In genomic region chr17:86903596-86903995, GRCm38 (mm10) we compare ENCODE assay signal across 9 mouse cellular contexts. TPM values are rescaled to one million over a fixed set of nuclear protein-coding genes. Genes with fewer than 3 reads are reported as not detected.
DNase-seq lines count a peak whose midpoint lies in the region; ATAC-seq and TF ChIP-seq lines count a peak whose summit lies in the region.
"Had no signal": no experiment of that assay in that cellular context is flagged by ENCODE, and none has a peak within 500 bp of the region (broad histone marks: within the 10 kb centered on the region; RNA-seq: fewer than 3 reads in every experiment).

No protein-coding gene starts in this region.

- H3K4me3 ChIP-seq in heart, embryonic 10.5 days, result no peak overlapping the region
- H3K4me3 ChIP-seq in heart, adult 2 months, result no peak overlapping the region
- no peak overlapping the region for H3K4me3 ChIP-seq in thymus, adult 2 months (ENCODE audit: control insufficient read depth, insufficient read depth, low read length)

- DNase-seq in heart, embryonic 10.5 days (ENCODE audit: low spot score), result peak; percentile 77
- DNase-seq in heart, adult 2 months, result no peak
- peak; percentile 51 for DNase-seq in thymus, adult 2 months
- no peak for DNase-seq in thymus, adult 18-20 months
- DNase-seq in induced T-regulatory cell, adult 2 months (ENCODE audit: low read depth), result peak; percentile 57
- DNase-seq in thymus, postnatal 4 days, result peak; percentile 71
- no peak for DNase-seq in testis, postnatal 14 days (ENCODE audit: low spot score)

- no peak for TF ChIP-seq EP300 in heart, adult 2 months (IDR thresholded peaks at IDR 0.05; ENCODE audit: insufficient read depth, low read depth, low read length)

- intact Hi-C loops in heart, adult 2 months (cut with DNase I), result no loop called here

- TF ChIP-seq POLR2A in heart, adult 2 months (IDR thresholded peaks at IDR 0.05; ENCODE audit: insufficient read depth, low read depth, low read length), result no peak
- no peak for TF ChIP-seq POLR2A in thymus, adult 2 months (IDR thresholded peaks at IDR 0.05; ENCODE audit: control insufficient read depth, extremely low read depth, insufficient read depth, low read length, poor library complexity)

- TF ChIP-seq CTCF in heart, adult 2 months (IDR thresholded peaks at IDR 0.05), result no peak
- TF ChIP-seq CTCF in thymus, adult 2 months (IDR thresholded peaks at IDR 0.05; ENCODE audit: borderline replicate concordance, control insufficient read depth, extremely low read depth, insufficient read depth, low read length, poor library complexity), result no peak

- 29% methylated on average over 7 of the region's 7 CpGs for WGBS in heart, embryonic 10.5 days
- 36% methylated on average over 7 of the region's 7 CpGs for WGBS in heart, adult 2 months
- 4% methylated on average over 7 of the region's 7 CpGs for WGBS in thymus, adult 2 months

- H3K4me1 ChIP-seq in heart, embryonic 10.5 days, result peaks cover 39% of the 10 kb centered on the region
- H3K4me1 ChIP-seq in heart, adult 2 months (ENCODE audit: control insufficient read depth, insufficient read depth, low read length), result peaks cover 7% of the 10 kb centered on the region
- H3K4me1 ChIP-seq in thymus, adult 2 months (replicated peaks; ENCODE audit: control insufficient read depth, insufficient read depth, low read length), result peaks cover 15% of the 10 kb centered on the region

- H3K79me2 ChIP-seq in heart, adult 2 months (replicated peaks; ENCODE audit: control insufficient read depth, insufficient read depth, low read length), result no peaks in the 10 kb centered on the region

- H3K9me3 ChIP-seq in heart, embryonic 10.5 days, result no peaks in the 10 kb centered on the region

- no peaks in the 10 kb centered on the region for H3K36me3 ChIP-seq in heart, embryonic 10.5 days
- no peaks in the 10 kb centered on the region for H3K36me3 ChIP-seq in heart, adult 2 months (ENCODE audit: control insufficient read depth, insufficient read depth, low read length)
- no peaks in the 10 kb centered on the region for H3K36me3 ChIP-seq in thymus, adult 2 months (ENCODE audit: control insufficient read depth, insufficient read depth, low read length)

- no peak for ATAC-seq in cerebellum, adult (ENCODE audit: insufficient number of reproducible peaks, low FRiP score, low TSS enrichment)

- peaks cover 20% of the 10 kb centered on the region for H3K27me3 ChIP-seq in heart, embryonic 10.5 days (ENCODE audit: insufficient read depth, poor library complexity, severe bottlenecking)
- H3K27me3 ChIP-seq in heart, adult 2 months (ENCODE audit: control insufficient read depth, insufficient read depth, low read length), result no peaks in the 10 kb centered on the region
- H3K27me3 ChIP-seq in thymus, adult 2 months (ENCODE audit: control insufficient read depth, insufficient read depth, low read length), result no peaks in the 10 kb centered on the region

- no peak overlapping the region for H3K9ac ChIP-seq in heart, adult 2 months (ENCODE audit: low read depth, low read length)

- no peak overlapping the region for H3K27ac ChIP-seq in heart, embryonic 10.5 days
- no peak overlapping the region for H3K27ac ChIP-seq in heart, adult 2 months
- no peak overlapping the region for H3K27ac ChIP-seq in thymus, adult 2 months (ENCODE audit: control insufficient read depth, insufficient read depth, low read length)

RNA-seq across cellular contexts. Expression of gene Tmem247, which starts 13.6 kb away (rescaled TPM):
- not detected in 2 replicates for polyA plus RNA-seq in heart, embryonic 10.5 days (2016; fragmentation: Nextera tagmentation; extraction: Ambion mirVana)
- total RNA-seq in heart, adult 2 months (2021), result not detected
- polyA plus RNA-seq in heart, adult 2 months (2012; rRNA removed), result 0.26 TPM in 1 of 2 replicates, not detected in the other
- 0.19 TPM in 1 of 2 replicates, not detected in the other for polyA plus RNA-seq in thymus, adult 2 months (2012; rRNA removed)
- total RNA-seq: left cerebral cortex, postnatal 10 days had no signal

RNA-seq across cellular contexts. Expression of gene Atp6v1e2, which starts 44.1 kb away (rescaled TPM):
- not detected in 2 replicates for polyA plus RNA-seq in heart, embryonic 10.5 days (2016; fragmentation: Nextera tagmentation; extraction: Ambion mirVana)
- not detected for total RNA-seq in heart, adult 2 months (2021)
- not detected in 2 replicates for polyA plus RNA-seq in heart, adult 2 months (2012; rRNA removed)
- polyA plus RNA-seq in thymus, adult 2 months (2012; rRNA removed), result not detected in 2 replicates
- total RNA-seq: left cerebral cortex, postnatal 10 days had no signal

RNA-seq across cellular contexts. Expression of gene Rhoq, which starts 59.3 kb away (rescaled TPM):
- polyA plus RNA-seq in heart, embryonic 10.5 days (2016; fragmentation: Nextera tagmentation; extraction: Ambion mirVana), result 15.5 and 15.9 TPM in 2 replicates
- total RNA-seq in heart, adult 2 months (2021), result 100 to 1,000 TPM; 119 to 138 TPM
- polyA plus RNA-seq in heart, adult 2 months (2012; rRNA removed), result 70.7 and 118 TPM in 2 replicates
- 11.5 and 14.5 TPM in 2 replicates for polyA plus RNA-seq in thymus, adult 2 months (2012; rRNA removed)

Comparison
In these comparisons a context has a peak if more than half of its experiments do, and no peak if none do; other contexts are left out.
1. DNase-seq: peak in heart, embryonic 10.5 days (single experiment), thymus, adult 2 months (single experiment), induced T-regulatory cell, adult 2 months (single experiment) and thymus, postnatal 4 days (single experiment); none in heart, adult 2 months (0 of 2), thymus, adult 18-20 months (0 of 2) and testis, postnatal 14 days (single experiment).